Mouse (Mus musculus): ENCODE results near the gene Ncmap.

- TF ChIP-seq CTCF (IDR thresholded peaks at IDR 0.05; ENCODE audit: low read depth, low read length) (no peak), GATA1 (IDR thresholded peaks at IDR 0.05; ENCODE audit: borderline replicate concordance, low read length) (no peak)
These were observed 28.6 kb upstream of the Ncmap start for GRCm38 (mm10) chr4:135426587-135426986.
